Mouse (Mus musculus): ENCODE data around the gene Calml4. TPM values are rescaled to one million over a fixed set of nuclear protein-coding genes. Genes with fewer than 3 reads are reported as not detected.
"Not testable (repeated sequence)": the region's sequence is repeated elsewhere in the genome, so short reads cannot be mapped to it uniquely, and the experiment has no call there.

Gene Calml4
- polyA plus RNA-seq, 1 experiment from 2014 or later: 9.4 TPM

DNA sequence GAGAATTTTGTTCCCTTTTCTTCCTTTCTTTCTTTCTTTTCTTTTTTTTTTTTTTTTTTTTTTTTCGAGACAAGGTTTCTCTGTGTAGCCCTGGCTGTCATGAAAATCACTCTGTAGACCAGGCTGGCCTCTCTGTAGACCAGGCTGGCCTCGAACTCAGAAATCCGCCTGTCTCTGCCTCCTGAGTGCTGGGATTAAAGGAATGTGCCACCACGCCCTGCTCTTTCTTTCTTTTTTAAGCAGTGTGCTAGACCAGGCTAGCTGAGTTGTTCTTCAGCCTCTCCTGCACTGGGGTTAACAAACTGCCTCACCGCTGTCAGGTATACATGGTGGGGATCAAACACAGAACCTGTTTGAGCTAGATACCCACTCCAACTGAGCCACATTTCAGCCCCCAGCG, 38.0 kb upstream of the Calml4 start:
- H3K4me1 ChIP-seq; H3K27me3 ChIP-seq (replicated peaks); H3K36me3 ChIP-seq (replicated peaks); ATAC-seq (replicated peaks); H3K27ac ChIP-seq; H3K4me2 ChIP-seq; H3K4me3 ChIP-seq; H3K9ac ChIP-seq; H3K9me3 ChIP-seq: not testable (repeated sequence)
- 82% methylated on average over 6 of the region's 6 CpGs for WGBS

DNA sequence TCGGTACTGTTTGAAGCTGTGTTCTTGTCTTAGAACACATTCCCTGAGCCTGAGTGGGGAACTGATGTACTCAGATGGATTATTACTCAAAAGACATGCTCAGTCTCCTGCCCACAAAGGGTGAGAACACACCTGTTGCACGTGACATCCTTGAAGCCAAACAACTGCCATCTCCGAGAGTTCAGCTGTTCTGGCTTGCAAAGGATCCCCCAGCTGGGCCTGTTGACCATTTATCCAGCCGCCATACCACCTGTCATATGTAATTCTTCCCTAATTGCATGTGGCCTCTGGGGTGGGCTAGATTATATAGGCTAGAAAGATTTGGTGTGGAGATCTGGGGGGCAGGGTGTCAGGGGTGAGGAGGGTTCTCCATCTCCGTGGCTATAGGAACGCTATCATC, 37.1 kb upstream of the Calml4 start:
- Histone ChIP-seq H3K4me3 (no peak overlapping the region), H3K9me3 (no peaks in the 10 kb centered on the region), H3K36me3 (replicated peaks) (no peaks in the 10 kb centered on the region), H3K9ac (no peak overlapping the region), H3K27ac (no peak overlapping the region), H3K4me1 (peaks cover 9% of the 10 kb centered on the region), H3K4me2 (no peak overlapping the region), H3K27me3 (replicated peaks) (no peaks in the 10 kb centered on the region)
- ATAC-seq (replicated peaks): no peak
- WGBS: 93% methylated on average over 6 of the region's 6 CpGs

DNA sequence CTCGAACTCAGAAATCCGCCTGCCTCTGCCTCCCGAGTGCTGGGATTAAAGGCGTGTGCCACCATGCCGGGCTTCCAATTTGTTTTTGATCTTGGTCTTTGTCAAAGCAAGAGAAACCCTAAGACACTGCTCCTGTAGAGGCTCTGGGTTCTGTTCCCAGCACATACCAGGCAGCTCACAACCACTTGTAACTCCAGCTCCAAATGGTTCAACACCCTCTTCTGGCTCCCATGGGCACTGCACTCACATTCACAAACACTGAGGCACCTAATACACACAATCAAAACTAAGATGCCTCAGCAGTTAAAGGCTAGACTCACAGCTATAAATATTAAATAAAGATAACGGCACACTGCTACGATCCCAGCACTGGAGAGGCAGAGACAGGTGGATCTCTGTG, 36.1 kb upstream of the Calml4 start:
- no peak for ATAC-seq (replicated peaks)

DNA sequence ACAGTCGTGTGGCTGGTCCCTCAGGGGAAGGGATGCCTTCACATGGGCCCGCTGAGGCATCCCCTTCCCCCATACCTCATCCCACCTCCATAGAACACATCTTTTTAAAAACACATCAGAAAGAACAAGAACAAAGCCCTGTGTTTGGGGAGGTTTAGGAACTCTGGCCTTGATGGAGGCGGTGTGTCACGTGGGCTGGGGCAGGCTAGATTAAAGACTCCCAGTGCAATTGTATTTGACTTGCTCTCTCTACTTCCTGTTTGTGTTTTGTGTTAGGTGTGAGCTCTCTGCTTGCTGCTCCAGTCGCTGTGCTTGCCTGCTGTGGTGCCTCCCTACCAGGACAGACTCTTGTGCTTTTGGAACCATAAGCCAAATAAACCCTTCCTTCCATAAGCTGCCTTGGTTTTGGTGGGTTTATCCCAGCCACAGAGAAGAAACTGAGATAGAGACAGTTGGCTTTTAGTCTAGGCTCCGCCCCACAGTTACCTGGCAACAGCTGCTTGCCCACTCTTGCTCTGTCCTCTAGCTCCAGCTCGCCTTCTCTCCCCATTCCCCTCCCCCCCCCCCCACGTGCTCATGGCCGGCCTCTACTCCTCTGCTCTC, 32.0 kb upstream of the Calml4 start:
- Histone ChIP-seq H3K4me1 (peaks cover 31% of the 10 kb centered on the region), H3K36me3 (replicated peaks) (no peaks in the 10 kb centered on the region), H3K27ac (peak overlapping the region; percentile 75), H3K27me3 (replicated peaks) (no peaks in the 10 kb centered on the region), H3K4me3 (no peak overlapping the region), H3K9me3 (no peaks in the 10 kb centered on the region), H3K4me2 (peak overlapping the region; percentile 21), H3K9ac (no peak overlapping the region)
- 8% methylated on average over 9 of the region's 9 CpGs for WGBS
- ATAC-seq (replicated peaks): peak; percentile 21; the same call in 1 of the 2 replicates

More for the DNA sequence above, 36.1 kb upstream of the Calml4 start:
- 96% methylated on average over 7 of the region's 7 CpGs for WGBS
- H3K27ac ChIP-seq: no peak overlapping the region
- H3K9ac ChIP-seq: no peak overlapping the region
- H3K4me1 ChIP-seq: peaks cover 19% of the 10 kb centered on the region
- H3K27me3 ChIP-seq (replicated peaks): no peaks in the 10 kb centered on the region
- H3K9me3 ChIP-seq: no peaks in the 10 kb centered on the region
- H3K36me3 ChIP-seq (replicated peaks): no peaks in the 10 kb centered on the region
- H3K4me3 ChIP-seq: no peak overlapping the region
- H3K4me2 ChIP-seq: no peak overlapping the region

DNA sequence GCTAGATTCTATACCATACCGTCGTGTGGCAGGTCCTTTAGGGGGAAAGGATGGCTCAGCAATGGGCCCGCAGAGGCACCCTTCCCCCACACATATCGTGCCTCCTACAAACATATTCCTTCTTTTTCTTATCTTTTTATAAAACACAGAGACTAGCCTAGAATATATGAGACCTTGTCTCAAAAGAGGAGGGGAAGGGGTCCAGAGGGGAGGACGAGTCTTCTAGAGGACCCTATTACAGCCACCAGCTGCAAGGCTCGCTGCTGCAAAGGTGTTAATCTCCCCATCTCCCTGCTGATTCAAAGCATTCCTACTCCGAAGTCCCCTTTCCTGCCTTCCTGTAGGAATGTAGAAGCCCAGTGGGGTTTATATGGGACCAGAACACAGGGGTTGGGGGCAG, 31.4 kb upstream of the Calml4 start:
- ATAC-seq (replicated peaks): no peak

DNA sequence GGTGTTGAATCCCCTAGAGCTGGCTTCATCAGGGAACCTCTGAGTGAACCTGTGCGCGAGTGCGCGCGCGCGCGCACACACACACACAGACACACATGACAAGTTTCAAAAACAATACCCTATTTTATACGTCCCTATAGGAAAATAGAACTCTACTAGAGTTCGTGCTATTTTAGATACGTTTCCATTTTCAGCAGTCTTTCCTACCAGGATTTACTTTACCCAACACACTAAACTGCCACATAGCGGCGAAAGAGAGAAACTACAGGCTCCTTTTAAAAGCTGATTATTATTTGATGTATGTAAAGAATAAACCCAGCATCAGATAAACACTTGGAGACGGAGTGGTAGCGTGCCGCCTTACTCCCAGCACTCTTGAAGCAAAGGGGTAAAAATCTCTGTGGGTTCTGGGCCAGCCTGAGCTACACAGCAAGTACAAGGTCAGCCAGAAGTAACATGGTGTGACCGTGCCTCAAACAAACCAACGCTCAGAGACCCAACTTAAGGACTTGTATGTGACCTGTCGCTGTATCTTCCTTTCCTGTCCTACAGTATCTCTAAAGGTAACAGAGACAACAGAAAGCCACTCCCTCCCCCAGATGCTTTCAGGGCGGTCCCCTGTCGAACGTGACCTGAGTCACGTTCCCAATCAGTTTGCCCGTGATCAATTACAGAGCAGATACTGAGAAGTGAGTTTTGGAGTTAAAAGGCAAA, 29.8 kb upstream of the Calml4 start:
- WGBS: 5% methylated on average over 24 of the region's 24 CpGs
- peak; percentile 5; the same call in 1 of the 2 replicates for ATAC-seq (replicated peaks)
- peak overlapping the region; percentile 51 for H3K27ac ChIP-seq
- H3K36me3 ChIP-seq (replicated peaks): no peaks in the 10 kb centered on the region
- H3K27me3 ChIP-seq (replicated peaks): no peaks in the 10 kb centered on the region
- peaks cover 31% of the 10 kb centered on the region for H3K4me1 ChIP-seq
- peak overlapping the region; percentile 41 for H3K4me3 ChIP-seq
- H3K9me3 ChIP-seq: no peaks in the 10 kb centered on the region
- peak overlapping the region; percentile 51 for H3K4me2 ChIP-seq
- no peak overlapping the region; the same call in 1 of the 2 replicates for H3K9ac ChIP-seq

More for the DNA sequence above, 31.4 kb upstream of the Calml4 start:
- H3K4me2 ChIP-seq: peak overlapping the region; percentile 21; the same call in 1 of the 2 replicates
- H3K9ac ChIP-seq: no peak overlapping the region
- 6% methylated on average over 7 of the region's 7 CpGs for WGBS
- peak overlapping the region; percentile 75 for H3K27ac ChIP-seq
- H3K4me1 ChIP-seq: peaks cover 31% of the 10 kb centered on the region
- no peaks in the 10 kb centered on the region for H3K36me3 ChIP-seq (replicated peaks)
- no peaks in the 10 kb centered on the region for H3K9me3 ChIP-seq
- H3K4me3 ChIP-seq: no peak overlapping the region
- no peaks in the 10 kb centered on the region for H3K27me3 ChIP-seq (replicated peaks)

DNA sequence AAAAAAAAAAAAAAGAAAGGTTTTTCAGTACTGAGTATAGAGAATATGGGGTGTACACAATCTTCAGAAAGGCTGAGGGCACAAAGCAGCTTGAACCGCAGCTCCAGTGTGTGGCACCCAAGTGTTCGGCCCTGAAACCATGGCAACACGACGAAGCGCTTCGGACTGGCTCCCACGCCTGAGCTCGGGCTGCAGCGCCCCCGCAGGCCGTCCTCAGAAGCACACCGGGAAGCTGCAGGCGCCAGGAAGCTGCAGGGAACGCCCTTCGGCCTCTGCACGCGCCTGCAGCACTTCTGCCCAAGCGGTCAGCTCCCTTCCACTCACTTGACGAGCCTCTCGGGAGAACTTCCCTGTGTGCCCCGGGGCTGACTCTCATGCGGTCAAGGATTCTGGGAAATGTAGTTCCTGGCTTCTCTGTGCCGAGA, 29.2 kb upstream of the Calml4 start:
- peak overlapping the region; percentile 51 for H3K27ac ChIP-seq
- no peaks in the 10 kb centered on the region for H3K36me3 ChIP-seq (replicated peaks)
- H3K4me2 ChIP-seq: peak overlapping the region; percentile 51
- peaks cover 31% of the 10 kb centered on the region for H3K4me1 ChIP-seq
- H3K4me3 ChIP-seq: peak overlapping the region; percentile 41
- peak overlapping the region; percentile 3; the same call in 1 of the 2 replicates for H3K9ac ChIP-seq
- H3K27me3 ChIP-seq (replicated peaks): no peaks in the 10 kb centered on the region
- peak; percentile 90 for ATAC-seq (replicated peaks)
- H3K9me3 ChIP-seq: no peaks in the 10 kb centered on the region
- WGBS: 0% methylated on average over 23 of the region's 23 CpGs

DNA sequence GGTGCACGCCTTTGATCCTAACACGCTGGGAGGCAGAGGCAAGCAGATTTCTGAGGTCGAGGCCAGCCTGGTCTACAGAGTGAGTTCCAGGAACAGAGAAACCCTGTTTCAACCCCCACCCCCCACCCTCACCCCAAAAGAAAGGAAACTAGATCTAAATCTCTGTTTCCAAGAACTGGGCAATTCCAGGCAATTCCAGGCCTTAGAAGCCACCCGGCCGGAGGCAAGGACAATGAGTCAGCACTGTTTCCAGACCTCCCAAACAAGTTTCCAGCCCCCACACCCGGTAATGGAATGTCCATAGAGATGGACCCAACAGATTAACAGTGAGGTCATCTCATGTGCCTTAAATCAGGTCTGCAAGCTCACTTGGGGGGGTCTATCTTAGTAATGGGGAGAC, 28.0 kb upstream of the Calml4 start:
- no peaks in the 10 kb centered on the region for H3K27me3 ChIP-seq (replicated peaks)
- H3K4me2 ChIP-seq: no peak overlapping the region
- H3K4me1 ChIP-seq: peaks cover 31% of the 10 kb centered on the region
- H3K9me3 ChIP-seq: no peaks in the 10 kb centered on the region
- ATAC-seq (replicated peaks): no peak
- 81% methylated on average over 6 of the region's 6 CpGs for WGBS
- no peak overlapping the region for H3K4me3 ChIP-seq
- H3K9ac ChIP-seq: no peak overlapping the region
- no peak overlapping the region for H3K27ac ChIP-seq
- H3K36me3 ChIP-seq (replicated peaks): no peaks in the 10 kb centered on the region

DNA sequence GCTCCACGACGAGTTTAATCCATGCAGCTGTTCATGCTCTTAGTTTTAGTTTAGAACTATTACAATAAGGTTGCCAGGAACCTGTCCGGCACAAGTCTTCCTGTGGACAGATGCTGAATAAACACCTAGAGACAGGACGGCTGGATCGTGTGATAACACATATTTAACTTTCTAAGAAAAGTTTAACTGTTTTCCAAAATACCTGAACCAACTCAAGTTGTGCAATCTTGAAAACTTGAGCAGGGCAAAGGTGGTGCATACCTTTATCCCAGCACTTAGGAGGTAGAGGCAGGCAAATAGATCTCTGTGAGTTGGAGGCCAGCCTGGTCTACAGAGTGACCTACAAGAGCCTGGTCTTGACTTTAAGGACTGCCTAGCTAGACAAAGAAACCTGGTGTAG, 23.0 kb upstream of the Calml4 start:
- WGBS: 86% methylated on average over 5 of the region's 5 CpGs
- no peak overlapping the region for H3K9ac ChIP-seq
- H3K4me3 ChIP-seq: no peak overlapping the region
- H3K9me3 ChIP-seq: no peaks in the 10 kb centered on the region
- no peak overlapping the region for H3K27ac ChIP-seq
- H3K27me3 ChIP-seq (replicated peaks): no peaks in the 10 kb centered on the region
- no peaks in the 10 kb centered on the region for H3K36me3 ChIP-seq (replicated peaks)
- H3K4me1 ChIP-seq: peaks cover 15% of the 10 kb centered on the region
- ATAC-seq (replicated peaks): no peak
- H3K4me2 ChIP-seq: no peak overlapping the region

DNA sequence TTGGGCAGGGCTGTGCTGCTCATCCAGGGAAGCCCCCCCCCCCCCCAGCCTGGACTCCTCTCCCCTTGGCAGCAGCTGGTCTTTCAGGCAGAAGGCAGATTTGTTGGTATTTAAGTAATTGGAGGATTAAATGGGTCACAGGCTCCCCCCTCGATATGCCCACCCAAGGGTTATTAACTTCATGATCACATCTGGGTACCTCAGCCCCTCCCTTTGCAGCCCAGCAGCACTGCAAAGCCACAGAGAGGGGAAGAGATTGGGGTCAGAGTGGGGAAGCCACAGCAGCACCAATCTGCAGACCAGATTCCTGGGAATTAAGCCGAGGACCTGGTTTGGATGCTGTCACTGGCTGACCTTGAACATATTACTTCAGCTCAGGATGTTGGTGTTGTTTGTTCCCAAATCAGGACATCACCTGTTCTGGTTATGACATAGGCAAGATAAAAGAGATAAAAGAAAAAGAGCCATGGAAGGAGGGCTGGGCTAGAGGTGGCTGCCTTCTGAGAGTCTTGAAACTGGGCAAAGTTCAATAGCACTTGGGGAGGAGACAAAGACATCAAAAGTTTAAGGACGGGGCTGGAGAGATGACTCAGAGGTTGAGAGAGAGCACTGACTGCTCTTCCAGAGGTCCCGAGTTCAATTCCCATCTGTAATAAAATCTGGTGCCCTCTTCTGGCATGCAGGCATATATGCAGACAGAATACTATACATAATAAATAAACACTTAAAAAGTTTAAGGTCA, 22.0 kb upstream of the Calml4 start:
- Histone ChIP-seq H3K9me3 (no peaks in the 10 kb centered on the region), H3K9ac (no peak overlapping the region), H3K4me2 (no peak overlapping the region), H3K27me3 (replicated peaks) (no peaks in the 10 kb centered on the region), H3K36me3 (replicated peaks) (no peaks in the 10 kb centered on the region), H3K27ac (no peak overlapping the region), H3K4me1 (peaks cover 15% of the 10 kb centered on the region), H3K4me3 (no peak overlapping the region)
- ATAC-seq (replicated peaks): no peak
- 43% methylated on average over 4 of the region's 4 CpGs for WGBS

DNA sequence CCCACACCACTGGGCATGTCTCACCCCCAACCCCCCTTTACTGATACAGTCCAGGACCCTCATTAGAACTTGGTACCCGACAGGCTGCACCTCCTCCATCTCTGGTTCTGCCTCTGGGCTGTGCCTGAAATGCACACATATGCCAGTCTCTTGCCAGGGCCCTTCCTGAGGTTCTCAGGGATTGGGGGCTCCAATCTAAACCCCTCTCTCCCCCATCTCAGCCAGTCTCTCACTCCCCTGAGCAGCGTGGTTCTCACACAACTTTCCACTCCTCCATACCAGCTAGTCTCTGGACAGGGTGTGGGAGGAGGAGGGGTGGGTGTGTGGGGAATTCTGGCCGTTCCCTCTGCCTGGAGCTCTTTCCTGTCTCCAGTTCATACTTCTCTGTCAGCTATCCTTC, 20.3 kb upstream of the Calml4 start:
- H3K4me1 ChIP-seq: peaks cover 15% of the 10 kb centered on the region
- H3K27me3 ChIP-seq (replicated peaks): no peaks in the 10 kb centered on the region
- H3K27ac ChIP-seq: 0 out of 2 replicates have a peak overlapping the region, but pooled peaks have one; percentile 76
- no peaks in the 10 kb centered on the region for H3K36me3 ChIP-seq (replicated peaks)
- no peak overlapping the region for H3K4me3 ChIP-seq
- H3K9me3 ChIP-seq: no peaks in the 10 kb centered on the region
- WGBS: 68% methylated on average over 3 of the region's 3 CpGs
- ATAC-seq (replicated peaks): no peak
- H3K9ac ChIP-seq: no peak overlapping the region
- no peak overlapping the region for H3K4me2 ChIP-seq

DNA sequence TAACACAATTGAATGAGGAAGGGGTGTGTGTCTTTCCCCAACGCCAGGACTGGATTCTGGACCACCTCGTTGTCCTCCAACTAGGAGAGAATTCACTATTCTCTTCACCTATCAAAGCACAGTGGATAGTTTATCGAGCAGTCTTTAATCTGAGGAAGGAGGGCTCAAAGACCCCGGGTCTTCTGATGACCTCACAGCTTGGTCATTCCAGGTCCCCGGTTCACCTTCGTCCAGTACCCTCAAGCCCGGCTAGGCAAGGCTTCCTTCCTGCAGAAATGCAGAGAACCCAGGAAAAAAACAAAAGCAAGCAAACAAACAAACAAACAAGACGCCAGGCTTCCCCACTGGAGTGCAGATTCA, 19.8 kb upstream of the Calml4 start:
- Histone ChIP-seq H3K9ac (peak overlapping the region; percentile 83; the same call in 1 of the 2 replicates), H3K27me3 (replicated peaks) (no peaks in the 10 kb centered on the region), H3K4me2 (peak overlapping the region; percentile 78), H3K27ac (0 out of 2 replicates have a peak overlapping the region, but pooled peaks have one; percentile 76), H3K9me3 (no peaks in the 10 kb centered on the region), H3K4me1 (peaks cover 15% of the 10 kb centered on the region), H3K4me3 (peak overlapping the region; percentile 72), H3K36me3 (replicated peaks) (no peaks in the 10 kb centered on the region)
- WGBS: 15% methylated on average over 8 of the region's 8 CpGs
- peak; percentile 31 for ATAC-seq (replicated peaks)
